Mouse (Mus musculus): Measurements from ENCODE around the gene Slc35g2.

Gene Slc35g2

GRCm38 (mm10) chr9:100570626-100571233, at the start of gene Slc35g2:
TSS of gene Slc35g2 (minus strand) at chr9:100571090.
- peak; percentile 51 for DNase-seq (ENCODE audit: low spot score)

GRCm38 (mm10) chr9:100616947-100617346, 46.1 kb upstream of the Slc35g2 start:
- DNase-seq (ENCODE audit: low spot score): peak; percentile 34

DNA sequence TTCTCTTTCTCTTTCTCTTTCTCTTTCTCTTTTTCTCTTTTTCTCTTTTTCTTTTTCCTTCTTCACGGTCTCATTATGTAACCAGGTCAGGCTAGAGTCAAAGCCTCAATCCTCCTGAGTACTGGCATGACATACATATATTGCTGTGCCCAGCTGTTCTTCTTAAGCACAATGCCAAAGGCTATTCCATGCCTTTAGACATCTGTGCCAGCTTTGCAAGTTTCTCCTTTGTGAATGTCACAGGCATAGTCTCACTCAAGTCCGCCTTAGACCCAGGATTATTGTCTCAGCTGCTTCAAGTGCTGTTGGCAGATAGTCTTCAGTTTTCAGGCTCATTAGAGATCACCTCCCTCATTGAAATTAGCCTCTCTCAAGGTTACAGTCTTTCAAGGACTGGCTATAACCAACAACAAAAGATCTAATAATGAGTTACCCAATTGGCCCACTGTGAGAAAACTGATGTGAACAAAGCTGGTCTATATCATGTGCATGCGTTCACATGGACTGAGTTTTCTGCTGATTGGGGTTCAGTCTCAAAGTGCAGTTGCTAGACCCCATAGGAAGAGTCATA, 42.7 kb upstream of the Slc35g2 start:
- DNase-seq (ENCODE audit: low spot score): no peak

- no peak for DNase-seq (ENCODE audit: low spot score)
These were observed 35.2 kb upstream of the Slc35g2 start for GRCm38 (mm10) chr9:100605985-100606554.

- no peak for DNase-seq (ENCODE audit: low spot score)
These were observed 34.6 kb upstream of the Slc35g2 start for GRCm38 (mm10) chr9:100605522-100605921.

- no peak for DNase-seq (ENCODE audit: low spot score)
These were observed 32.3 kb upstream of the Slc35g2 start for GRCm38 (mm10) chr9:100603156-100603555.

DNA sequence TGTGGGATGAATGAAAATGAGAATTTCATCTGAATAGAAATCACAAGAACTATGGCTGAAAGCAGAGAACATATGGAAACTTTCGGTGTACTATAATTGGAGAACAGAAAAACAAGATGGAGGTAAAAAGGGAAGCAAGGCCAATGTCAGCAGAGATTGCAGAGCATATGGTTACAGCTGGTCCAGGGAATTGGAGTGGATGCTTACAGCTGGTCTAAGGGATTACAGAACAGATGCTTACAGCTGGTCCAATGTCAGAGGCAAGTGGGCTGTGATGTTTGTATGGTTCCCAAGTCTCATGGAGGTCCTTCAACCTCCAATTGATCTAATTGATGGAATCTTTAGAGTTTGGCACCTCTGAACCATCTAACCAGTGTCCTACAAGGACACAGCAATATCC, 31.2 kb upstream of the Slc35g2 start:
- no peak for DNase-seq (ENCODE audit: low spot score)

DNA sequence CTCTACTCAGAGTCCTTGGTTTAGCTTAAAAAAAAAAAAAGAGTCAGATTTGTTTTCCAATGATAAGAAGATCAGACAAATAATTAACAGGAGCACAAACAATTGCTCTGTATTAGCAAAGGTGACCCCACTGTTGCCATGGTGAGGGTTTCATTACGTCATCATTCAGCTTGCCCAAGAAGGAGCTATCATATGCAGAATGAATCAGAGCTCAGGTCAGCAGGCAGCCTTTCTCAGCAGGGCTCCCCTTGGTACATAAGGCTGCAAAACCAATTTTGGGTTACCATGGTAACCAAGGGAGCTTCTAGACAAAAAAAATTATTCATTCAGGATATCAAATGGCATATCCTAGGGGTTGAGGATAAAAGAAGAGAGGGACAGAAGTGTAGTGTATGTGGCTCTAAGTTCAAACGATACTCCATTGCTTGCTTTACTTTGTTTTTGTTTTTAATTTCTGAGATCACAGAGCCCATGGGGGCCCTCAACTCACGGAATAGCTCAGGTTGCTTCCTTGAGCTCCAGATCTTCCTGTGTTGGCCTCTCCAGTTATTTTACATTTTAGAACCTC, 29.0 kb upstream of the Slc35g2 start:
- no peak for DNase-seq (ENCODE audit: low spot score)

- no peak for DNase-seq (ENCODE audit: low spot score)
These were observed 26.7 kb upstream of the Slc35g2 start, which contains the start of gene Stag1 for GRCm38 (mm10) chr9:100597546-100597945. TSS of gene Stag1 (plus strand) at chr9:100597798.

DNA sequence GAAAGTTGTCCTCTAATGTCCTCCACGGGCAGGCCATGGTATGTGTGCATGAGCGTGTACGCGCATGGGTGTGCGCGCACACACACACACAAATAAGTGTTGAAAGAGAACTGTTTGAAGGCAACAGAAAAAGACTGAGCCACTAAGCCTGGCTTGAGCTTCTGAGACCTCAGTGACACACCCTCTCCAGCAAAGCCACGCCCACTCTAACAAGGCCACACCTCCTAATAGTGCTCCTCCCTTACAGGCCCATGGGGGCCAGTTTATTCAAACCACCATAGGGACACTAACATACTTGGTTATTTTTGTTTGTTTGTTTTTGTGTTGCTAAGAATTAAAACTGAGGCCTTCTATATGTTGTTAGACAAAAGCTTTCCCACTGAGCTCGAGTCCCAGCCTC, 25.4 kb upstream of the Slc35g2 start:
- no peak for DNase-seq (ENCODE audit: low spot score)

DNA sequence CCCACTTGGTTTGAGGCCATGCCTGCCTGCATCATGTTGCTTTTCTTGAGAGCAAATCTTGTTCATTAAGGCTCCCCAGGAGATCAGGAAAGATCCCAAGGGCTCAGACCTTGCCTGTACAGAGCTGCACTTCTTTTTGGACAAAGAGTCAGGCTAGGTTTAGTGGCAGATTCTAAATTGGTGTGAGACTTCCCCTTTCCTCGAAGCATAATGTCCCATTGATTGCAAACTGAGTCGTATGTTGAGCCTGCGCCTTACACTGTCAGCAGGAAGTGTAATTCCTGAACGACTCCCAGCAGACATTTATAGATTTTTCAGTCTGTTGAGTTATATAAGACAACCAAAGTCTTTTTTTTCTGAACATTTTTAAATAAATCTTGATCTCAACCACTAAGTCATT, 19.6 kb upstream of the Slc35g2 start:
- no peak for DNase-seq (ENCODE audit: low spot score)

DNA sequence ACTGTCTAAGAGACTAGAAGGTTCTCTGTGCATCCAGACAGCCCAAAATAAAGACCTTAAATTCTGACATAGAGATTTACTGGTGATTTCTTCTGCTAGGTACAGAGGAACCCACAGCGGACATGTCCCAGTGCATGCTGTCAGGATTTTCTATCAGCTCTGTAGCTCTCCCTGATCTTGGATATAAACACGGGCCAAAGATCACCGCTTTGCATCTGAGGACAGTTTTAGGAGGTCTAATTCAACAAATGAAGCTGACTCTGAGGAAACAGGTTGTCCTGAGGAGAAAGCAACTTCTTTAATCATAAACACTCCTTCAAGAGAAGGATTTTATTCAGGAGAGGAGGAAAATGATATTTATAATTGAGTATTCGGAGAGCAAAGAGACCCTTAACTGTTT, 13.1 kb upstream of the Slc35g2 start:
- no peak for DNase-seq (ENCODE audit: low spot score)

GRCm38 (mm10) chr9:100582883-100583575, 12.1 kb upstream of the Slc35g2 start:
- DNase-seq (ENCODE audit: low spot score): no peak

GRCm38 (mm10) chr9:100581543-100582492, 10.9 kb upstream of the Slc35g2 start:
- DNase-seq (ENCODE audit: low spot score): peak; percentile 42

DNA sequence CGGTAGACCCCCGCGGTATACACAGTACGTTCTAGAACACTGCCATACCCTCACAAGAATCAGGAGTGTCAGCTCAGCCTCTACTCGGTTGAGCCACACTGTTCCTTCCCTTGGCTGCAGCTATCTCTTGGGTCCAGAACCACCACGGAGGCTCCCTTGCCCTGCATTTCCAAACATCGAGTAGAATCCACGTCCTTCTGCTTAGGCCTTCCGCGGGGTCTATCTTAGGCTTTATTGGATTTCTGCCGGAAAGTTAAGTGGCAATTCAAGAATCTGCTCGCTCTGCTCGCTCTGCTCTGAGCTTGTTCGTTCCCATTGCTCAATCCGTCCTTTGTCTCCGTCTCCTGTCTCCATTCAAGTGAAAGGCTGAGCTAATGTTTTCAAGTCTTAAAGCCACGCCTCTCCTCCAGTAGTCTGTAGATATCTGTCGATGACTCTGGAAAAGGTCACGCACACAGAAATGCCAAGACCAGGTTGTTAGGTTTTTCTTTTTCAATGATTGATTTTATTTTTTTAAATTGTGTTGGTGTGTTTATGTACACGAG, 9.4 kb upstream of the Slc35g2 start:
- DNase-seq (ENCODE audit: low spot score): no peak

DNA sequence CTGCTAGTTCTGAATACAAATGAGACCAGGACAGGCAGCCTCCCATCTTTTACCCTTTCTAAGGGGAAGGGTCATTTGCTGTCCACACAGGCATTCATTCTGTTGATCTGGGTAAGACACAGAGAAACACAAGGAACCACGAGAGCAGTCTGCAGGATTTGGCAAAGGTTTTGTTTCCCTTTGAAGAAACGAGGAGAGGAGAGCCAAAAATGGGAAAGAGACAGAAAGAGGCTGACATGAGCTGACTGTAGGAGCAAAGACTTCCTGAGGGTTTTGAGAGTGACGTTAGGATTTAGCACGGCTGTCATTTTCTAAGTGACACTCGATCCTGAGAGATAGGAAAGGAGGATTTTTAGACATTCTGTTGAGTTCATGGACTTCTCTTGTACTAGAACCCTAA, 3.1 kb upstream of the Slc35g2 start:
- no peak for DNase-seq (ENCODE audit: low spot score)

- DNase-seq (ENCODE audit: low spot score): no peak
These were observed 2.4 kb upstream of the Slc35g2 start for GRCm38 (mm10) chr9:100573300-100573699.

- DNase-seq (ENCODE audit: low spot score): no peak
These were observed 621 bp upstream of the Slc35g2 start for GRCm38 (mm10) chr9:100571511-100571910.

- DNase-seq (ENCODE audit: low spot score): peak; percentile 35
These were observed 878 bp downstream of the Slc35g2 start for GRCm38 (mm10) chr9:100569798-100570625.

DNA sequence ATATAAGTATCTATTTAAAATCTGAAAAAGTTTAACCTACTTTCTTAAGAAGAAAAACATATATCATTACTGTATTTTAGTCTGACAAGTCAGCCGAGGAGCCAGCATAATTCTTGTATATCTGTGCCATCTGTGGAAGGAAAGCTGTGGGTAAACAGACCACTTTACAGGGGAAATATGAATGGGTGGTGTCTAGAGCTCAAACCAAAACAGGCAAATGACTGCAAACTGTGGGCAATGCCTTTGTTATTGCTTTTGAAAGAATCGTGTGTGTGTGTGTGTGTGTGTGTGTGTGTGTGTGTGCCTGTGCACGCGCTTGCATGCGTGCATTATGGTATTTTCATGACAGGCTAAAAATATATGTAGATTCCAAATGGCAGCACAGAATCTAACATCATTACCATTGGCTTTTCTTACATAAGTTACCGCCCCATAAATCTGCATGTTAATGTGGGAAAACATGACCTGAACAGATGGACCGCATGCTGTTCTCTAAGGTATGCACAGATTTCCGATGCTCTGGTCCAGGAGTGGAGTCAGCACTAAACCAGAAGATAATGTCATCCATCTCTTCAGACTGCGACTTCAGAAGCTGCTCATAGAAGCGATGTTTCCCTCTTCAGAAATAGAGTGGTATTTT, 10.5 kb downstream of the Slc35g2 start:
- DNase-seq (ENCODE audit: low spot score): no peak
